Mouse (Mus musculus): ENCODE measurements at regions not wholly inside any gene's neighbourhood (a gene's known extent, or its start where the extent isn't known, plus 50 kb on each side); places are given as distances from the start of the nearest gene placed in this dataset.

DNA sequence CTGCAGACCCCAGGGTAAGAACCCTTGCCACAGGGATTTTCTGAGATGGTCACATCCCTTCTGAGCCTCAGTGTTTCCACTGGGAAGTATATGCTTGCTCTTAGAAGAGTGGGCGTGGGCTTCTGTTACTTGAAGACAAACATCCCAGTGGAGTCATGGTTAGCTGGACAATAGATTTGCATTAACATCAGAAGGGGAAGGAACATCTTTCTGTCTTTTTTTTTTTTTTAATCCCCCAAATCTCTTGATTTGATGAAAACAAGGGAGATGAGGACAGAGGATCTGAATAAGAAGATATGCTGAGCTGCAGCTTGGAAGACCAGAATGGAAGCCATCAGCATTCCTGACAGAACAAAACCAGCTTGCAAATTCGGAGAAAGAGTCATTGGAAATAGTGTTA lies 291.7 kb downstream of the 1810013L24Rik start:
- no peak for ATAC-seq

DNA sequence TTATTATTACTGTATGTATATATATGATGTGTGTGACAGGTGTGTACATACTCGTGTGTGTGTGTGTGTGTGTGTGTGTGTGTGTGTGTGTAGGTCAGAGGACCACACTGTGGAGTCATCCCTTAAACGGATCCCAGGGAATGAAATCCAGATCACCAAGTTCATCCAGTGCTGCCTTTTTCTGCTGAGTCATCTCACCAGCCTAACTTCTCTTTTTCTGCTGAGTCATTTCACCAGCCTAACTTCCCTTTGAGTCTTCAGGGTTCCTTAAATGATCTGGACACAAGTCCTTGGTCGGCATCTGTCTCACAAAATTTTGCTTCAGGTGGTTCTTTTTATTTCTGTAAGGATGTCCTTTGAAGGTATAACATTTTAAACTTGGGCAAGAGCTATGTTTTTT lies 302.2 kb downstream of the 1810013L24Rik start:
- ATAC-seq: no peak

DNA sequence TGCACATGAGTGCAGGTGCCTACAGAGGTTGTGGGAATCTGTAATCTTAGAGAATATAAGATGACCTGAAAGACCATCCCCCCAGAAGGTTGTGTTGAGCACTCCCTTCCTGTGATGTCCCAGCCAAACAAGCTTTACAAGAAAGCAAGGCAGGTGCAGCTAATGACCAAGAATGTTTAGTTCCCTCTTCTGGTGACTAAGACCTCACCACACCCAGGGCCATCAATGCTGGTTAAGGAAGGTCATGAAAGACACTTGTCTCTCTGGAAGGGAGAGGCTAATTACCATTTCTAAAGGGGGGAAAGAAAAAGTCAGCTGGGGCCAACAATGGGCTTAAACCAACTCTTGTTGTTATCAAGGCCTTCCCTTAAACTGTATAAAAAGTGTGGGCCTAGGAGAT lies 302.9 kb downstream of the 1810013L24Rik start:
- ATAC-seq: no peak

DNA sequence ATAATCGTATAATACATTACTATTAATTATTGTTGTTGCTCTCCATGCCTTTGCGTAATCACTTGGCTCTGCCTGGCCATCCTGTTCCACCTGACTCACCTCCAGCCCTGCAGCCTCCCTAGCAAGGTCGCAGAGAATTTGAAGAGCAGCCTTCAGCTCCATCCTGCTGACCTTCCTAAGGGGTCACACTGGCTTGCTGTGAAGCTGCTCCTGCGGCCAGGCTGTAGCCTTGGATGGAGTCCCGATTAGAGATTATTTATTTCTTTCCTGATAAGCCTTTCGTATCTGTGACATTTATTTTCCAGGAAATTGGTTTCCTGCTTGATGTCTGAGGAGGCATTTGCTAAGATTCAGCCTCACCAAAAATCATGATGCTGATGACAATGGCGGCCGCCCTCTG lies 305.5 kb downstream of the 1810013L24Rik start:
- ATAC-seq: no peak

DNA sequence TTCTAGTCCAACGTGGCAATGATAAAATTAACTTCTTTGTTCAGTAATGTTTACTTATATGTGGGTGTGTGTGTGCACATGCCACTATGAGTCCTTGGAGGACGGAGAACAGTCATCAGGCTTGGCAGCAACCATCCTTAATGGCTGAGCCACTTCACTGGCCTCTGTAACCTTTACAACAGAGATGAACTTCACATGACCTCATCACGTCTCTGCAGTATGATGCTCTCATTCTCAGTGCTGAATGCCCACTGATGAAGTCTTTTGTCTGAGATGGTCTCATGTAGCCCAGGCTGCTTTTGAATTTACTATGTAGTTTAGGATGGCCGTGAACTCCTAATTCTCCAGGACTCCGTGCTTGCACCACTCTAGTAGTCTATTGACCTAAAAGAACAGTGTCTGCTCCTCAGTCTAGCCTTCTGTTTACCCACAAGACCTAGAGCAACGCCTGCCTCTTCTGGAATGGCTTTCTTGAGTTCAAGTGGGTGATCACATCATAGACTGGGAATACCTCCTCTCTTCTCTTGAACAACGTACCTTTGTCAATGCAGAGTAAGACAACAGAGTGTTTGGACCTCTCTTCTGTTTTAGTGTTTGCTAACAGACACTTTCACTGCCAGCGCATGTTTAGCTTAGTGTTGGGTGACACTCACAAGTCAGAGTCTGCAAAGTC lies 308.8 kb downstream of the 1810013L24Rik start:
- ATAC-seq: no peak

DNA sequence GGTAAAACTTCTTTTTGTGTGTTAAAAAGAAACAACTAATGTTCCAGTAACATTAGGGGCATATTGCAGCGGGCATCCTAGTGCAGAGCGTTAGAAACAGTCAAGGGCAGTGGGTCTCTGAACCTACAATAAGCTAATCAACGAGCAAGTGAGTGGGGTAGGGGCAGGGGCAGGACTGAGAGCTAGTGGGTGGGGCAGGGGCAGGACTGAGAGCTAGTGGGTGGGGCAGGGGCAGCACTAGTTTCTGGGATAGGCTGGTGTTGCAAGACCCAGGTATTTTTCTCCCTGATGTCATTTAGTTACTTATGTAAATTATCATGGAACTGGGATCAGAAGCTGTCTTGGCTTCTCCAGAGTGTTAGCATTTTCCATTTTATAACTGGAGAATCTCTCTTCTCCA lies 309.5 kb downstream of the 1810013L24Rik start:
- ATAC-seq: no peak

DNA sequence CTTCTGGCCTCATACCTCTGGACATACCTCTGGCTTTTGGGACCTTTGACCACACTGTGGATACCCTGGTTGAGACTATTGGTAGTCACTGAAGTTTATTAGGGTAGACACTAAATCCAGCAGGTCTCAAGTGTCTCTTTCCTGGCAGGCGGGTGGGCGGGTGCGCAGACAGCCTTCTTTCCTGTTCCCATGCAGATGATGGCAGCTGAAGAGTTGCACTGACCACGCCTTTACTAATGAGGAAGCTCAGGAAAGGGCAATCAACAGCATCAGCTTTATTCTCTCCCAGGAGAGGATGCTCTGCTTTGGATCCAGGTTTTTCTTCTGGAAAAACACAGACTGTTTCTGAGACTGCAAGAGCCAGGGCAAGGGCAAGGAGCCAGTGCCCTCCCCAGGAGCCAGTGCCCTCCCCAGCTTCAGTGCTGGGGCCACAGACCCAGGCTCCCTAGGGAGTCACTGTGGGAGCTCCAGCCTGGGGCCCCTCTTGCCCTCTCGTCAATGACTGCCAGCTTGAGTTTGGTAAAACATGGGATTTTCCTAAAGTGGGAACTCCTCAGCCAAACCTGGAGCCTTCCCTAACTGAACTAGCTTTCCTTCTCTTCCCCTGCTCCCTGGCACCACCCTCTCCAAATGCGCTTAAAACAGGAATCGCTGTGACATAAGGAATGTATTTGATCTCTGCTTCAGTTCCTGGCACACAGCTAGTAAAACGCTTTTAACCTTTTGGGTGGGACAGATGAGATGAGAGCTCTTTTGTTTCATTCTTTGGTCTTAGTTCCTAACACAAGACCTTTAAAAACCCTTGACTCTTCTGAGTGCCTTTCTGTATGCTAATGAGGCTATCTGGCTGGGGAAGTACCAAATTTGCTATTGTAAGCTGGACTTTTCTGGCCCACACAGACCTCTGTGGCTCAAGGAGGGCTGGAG lies 319.6 kb downstream of the 1810013L24Rik start:
- no peak for ATAC-seq

DNA sequence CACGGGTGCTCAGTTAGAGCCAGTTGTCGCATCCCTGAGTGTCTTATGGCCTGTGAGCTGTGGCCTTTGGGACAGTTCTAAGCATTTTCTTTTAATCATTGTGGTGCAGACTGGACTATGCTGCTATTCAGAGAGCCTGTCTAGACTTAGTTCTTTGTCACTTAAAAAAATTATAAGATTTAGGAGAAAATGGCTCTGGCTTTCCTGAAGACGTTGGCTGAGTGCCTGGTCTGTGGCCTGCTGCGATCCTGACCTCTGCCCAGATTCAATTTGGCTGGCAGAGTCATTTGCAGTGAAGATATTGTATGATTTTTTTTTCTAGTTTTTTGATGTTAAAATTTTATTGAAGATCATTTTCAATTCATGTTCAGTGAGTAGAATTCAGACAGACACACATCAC lies 322.0 kb downstream of the 1810013L24Rik start:
- no peak for ATAC-seq

DNA sequence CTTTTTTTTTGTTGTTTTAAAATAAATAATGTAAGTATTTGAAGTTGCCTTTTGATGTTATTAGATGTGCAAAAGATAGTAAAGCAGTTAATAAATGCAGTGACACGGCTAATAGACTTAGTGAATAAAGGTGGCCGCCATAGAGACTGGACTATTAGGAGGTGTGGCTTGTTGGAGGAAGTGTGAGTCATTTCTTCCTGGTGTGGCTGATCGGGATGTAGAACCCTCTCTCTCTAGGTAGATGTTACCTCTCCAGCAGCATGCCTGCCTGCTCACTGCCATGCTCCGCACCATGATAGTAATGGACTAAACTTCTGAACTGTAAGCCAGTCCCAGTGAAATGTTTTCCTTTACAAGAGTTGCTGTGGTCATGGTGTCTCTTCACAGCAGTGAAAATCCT lies 323.6 kb downstream of the 1810013L24Rik start:
- no peak for ATAC-seq

DNA sequence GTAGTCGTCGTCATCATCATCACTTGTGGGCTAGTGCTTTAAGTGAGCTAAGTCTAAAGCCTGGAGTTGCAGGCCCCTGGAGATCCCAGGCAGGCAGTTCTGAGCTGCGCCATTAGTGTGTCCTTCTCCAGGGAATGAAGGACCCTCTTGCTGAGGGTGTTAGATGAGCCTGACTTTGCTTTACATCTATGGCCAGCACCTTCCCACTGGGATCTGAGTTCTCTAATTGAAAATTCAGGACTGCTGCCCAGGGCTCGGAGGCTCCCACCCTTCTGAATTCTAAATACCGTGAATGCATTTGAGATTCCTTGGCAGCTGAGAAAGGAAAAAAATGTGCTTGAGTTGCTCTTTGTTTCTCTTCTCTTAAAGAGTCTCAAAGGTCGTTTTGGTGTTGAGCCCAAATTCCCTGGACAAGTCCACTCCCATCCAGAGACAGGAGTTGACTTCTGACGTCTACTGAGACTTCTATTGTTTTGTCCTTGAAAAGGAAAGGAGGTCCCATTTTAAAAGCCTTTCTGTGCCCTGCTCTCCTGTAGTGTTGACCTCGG lies 335.9 kb downstream of the 1810013L24Rik start:
- ATAC-seq: no peak

DNA sequence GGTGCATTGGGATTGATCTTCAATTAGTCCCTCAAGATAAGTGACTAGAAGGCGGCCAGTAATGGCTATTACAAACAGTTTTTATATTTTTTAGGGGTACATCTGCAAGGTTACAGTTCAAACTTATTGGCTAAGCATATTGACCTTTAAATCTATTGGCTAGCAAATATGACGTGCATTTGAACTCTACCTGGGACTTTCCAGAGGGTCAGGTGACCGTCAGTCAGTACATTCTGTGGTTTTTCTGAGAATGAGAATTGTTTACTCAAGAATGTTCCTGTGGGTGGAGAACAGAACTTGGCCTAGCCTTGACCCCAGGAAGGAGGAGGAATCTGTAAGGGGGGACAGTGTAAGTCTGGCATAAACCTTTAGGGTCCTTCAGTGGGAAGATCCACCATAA lies 346.5 kb downstream of the 1810013L24Rik start:
- ATAC-seq: no peak

DNA sequence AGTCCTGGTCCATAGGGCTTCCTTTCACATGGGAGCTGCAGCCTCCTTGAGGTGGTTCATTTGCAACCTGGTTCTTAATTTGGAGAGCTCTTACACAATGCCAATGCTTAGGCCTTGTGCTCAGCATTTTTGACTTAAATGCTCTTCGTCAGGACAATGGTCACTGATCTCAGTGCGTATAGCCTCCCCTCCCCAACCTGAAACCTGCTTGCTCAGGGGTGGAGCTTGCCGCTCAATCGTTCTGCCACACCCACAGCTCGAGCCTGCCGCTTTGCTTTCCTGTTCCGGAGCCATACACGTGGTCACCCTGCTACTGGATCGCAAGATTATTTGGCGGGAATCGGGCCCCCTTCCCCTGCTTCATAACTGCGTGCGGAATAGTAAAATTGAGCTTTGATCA lies 365.9 kb downstream of the 1810013L24Rik start:
- ATAC-seq: no peak

DNA sequence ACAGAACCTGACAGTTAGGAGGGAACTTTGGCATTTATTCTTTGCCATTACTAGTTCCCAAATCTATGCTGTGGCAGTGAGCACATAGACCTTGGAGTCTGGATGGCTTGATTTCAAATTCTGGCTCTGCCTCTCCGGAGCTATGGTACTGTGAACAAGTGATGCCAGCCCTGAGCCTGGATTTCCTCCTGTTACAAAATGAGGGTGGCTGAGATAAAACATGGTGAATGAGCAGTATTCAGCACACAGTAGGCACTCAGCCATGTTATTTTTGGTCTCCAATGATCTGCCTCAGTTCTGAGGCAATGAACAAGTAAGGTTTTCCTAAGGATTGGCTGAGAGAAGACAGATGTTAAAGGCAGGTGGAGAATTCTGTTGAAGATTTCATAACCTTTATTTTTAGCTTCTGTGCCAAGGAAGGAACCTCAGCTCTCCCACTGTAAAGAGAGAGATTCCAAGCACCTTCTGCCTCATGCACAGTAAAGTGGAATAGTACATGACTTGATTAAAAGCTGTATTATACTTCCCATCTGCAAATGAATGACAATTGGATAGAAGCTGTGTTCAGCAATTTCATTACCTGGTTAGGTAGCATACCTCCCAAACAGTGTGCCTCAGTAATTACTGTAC lies 369.1 kb downstream of the 1810013L24Rik start:
- ATAC-seq: no peak

DNA sequence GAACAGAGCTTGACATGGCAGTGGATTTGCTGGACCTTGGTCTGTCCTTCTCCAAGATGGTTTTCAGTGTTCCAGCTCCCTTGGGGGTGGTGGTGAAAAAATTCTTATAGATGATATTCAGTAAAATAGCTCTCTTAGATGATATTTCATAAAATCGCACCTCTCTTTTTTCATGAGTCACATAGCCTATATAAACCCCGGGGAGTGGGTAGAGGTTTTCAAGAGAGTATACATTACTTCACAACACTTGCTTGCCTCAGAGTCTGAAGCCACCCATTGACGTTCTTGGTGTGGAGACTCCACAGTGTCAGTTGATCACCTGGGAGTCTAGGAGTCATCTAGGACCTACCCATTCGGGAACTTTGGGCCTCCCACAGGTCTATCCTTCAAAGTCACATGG lies 378.7 kb downstream of the 1810013L24Rik start:
- ATAC-seq: no peak

DNA sequence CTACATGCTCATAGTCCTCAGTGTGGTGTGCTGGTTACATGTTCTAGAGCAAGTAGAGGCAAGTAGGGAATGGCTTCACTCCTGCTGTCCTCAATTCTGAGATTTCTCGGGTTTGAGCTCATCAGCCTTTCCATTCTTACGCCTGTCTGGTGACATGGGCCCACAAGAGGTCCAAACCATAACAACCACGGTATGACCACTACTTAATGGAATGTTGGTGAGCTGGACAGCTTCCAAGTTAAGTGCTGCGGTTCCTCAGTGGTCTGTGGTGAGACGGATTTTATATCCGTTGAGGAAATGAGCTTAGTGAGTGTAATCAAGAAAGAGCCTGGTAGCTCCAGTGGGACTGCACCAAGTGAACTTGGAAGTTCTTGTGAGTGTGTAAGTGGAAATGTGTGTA lies 381.6 kb downstream of the 1810013L24Rik start:
- ATAC-seq: no peak

DNA sequence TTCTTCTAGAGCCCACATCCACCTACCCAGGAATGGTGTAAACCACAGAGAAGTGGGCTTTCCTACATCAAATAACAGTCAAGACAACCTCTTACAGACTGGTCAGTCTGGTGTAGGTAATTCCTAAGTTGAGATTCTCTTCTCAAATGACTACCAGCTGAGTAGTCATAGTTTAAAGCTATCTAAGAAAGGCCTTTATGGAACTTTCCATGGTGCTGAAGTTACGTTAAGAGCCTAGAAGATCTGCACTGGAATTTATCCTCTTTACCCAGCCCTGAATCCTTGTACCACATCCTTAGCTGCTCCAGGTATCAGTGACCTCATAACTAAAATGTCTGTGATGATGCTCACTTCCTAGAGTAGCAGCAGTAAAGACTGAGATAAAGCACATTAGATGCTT lies 385.2 kb downstream of the 1810013L24Rik start:
- ATAC-seq: no peak

DNA sequence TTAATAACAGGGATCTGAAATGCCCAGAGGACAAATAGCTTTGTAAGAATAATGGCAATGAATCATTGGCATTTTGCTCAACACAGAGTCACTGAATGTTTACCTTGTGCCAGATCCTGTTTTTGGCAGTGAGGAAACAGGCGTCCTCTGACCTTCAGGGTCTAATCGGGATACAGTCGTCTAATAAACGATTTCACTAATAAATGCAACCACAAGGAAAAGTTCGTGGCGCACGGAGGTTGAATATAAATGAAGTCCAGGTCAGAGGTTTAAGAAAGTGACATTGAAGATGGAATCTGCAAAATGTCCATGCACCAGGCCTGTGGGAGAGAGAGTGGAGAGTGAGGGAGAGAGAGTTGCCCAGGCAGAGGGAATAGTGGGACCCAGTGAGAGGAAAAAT lies 387.5 kb downstream of the 1810013L24Rik start:
- ATAC-seq: no peak

DNA sequence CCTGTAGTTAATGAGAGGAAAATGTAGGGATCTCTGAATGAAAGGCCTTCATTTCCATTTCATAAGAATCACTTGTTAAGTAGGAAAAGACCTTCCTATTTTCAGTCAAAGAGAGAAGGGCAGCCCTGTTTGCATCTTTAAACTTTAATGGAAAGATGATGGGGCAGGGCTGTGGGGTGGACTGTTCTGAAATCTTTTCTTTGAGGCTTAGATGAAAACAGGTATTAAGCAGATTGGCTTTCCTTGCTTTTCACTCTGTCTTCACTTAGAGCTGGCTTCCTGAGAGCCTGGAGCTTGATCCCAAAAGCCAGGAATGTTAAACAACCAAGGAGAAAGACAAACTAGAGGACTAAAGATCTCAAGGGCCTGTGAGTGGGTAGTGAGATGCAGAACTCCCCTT lies 400.3 kb downstream of the 1810013L24Rik start:
- no peak for ATAC-seq

DNA sequence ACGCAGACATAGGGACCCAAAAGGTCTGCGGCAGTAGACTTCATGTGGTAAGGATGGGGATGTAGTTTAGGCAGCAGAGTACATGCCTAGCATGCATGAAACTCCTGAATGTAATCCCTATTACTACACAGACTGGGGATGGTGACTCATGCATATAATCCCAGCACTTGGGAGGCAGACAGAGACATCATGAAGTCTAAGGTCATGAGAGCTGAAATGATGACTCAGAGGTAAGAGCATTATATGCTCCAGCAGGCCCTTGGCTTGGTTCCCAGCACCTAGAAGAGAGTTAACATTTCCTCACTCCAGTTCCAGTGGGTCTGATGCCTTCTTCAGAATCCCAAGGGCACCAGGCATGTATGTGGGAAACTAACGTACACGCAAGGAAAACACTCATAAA lies 412.2 kb downstream of the 1810013L24Rik start:
- ATAC-seq: no peak

DNA sequence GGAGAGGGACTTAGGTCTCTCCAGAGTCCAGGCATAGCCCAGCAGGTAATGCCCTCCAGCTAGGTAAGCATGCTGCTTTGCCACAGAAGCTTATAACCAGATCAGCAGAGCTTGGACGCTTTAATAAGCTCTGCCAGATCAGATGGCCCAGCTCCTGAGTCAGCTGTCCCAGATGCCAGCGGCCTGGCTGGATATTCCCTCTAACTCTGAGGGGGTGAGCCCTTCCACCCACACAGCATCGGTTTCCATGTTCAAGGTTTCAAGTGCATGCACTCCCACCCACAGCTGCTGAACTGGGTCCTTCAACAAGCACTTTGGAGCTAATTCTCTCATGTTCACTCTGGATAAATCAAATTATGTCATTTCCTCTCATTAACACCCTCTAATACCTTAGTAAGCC lies 417.3 kb downstream of the 1810013L24Rik start:
- ATAC-seq: no peak

DNA sequence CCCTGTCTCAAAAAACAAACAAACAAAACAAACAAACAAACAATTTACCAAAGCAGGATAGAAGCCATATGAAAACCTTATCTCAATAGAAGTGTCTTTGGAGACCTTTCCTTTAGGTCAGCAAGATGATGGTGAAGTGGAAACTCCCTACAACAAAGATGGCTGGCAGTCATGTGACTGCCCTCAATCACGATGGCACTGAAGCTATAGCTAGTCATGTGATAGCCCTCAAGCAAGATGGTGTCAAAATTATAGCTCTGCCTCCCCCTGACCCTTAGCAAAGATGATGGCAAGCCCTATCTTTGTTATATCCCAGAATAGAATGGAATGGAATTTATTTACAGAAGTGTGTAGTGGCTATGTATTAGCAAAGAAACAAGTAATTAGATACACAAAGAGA lies 423.2 kb downstream of the 1810013L24Rik start:
- ATAC-seq: no peak

DNA sequence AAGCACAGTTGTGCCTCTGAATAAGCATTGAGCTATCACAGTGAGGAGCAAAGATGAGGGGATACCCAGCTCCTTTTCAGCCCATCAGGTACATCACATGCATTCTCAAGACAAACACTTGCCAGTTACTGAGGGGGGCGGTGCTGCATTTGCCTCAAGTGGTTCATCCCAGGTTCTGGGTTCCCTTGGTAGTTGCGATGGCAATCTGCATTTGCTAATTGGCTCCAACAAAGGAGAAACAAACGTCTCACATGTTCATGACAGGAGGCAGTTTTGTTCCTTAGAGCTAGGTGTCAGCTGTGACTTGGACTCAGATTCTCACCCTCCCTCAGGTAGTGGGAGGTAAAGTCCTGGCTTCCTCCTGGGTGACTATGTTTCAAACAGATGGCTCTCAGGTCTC lies 425.5 kb downstream of the 1810013L24Rik start:
- ATAC-seq: no peak

DNA sequence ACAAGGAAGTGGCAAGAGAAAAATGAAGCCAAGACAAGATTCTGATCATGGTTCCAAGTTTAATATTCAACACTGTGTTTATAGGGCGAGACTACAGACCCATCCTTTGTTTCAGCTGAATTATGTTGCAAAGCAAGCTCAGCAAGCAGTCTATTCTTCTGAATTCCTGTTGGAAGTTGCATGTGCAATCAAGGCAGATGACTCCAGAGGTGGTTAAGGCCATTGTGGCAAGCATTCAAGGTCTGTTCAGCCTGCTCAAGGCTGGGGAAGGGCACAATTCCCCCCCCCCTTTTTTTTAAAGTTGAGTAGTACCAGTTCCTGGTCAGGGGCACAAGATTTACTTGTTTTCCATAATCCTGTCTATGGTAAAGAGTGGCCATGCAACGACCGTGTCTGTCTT lies 431.1 kb downstream of the 1810013L24Rik start:
- no peak for ATAC-seq
